Mouse (Mus musculus) stomach, postnatal 0 days (tissue): ENCODE measurements at regions not wholly inside any gene's neighbourhood (a gene's known extent, or its start where the extent isn't known, plus 50 kb on each side); places are given as distances from the start of the nearest gene placed in this dataset.

ENCODE experiments used
- CTCF ChIP-seq: IDR thresholded peaks from 2 replicates; pipeline ENCODE4 v1.5.1; 2016; ENCODE audit warnings: antibody characterized with exemption, low read depth, mild to moderate bottlenecking, moderate library complexity
- EP300 ChIP-seq: optimal IDR thresholded peaks from 2 replicates; pipeline ENCODE3; 2016; ENCODE audit warnings: antibody characterized with exemption

- TF ChIP-seq CTCF (no peak), EP300 (no peak)
These were observed 1912.0 kb upstream of the Lrrc6 start for GRCm38 (mm10) chr15:68412697-68413096.
